Mouse (Mus musculus) kidney, embryonic 14.5 days (tissue): ENCODE results near the gene Rps12. TPM values are rescaled to one million over a fixed set of nuclear protein-coding genes. Genes with fewer than 3 reads are reported as not detected.
"Not testable (repeated sequence)": the region's sequence is repeated elsewhere in the genome, so short reads cannot be mapped to it uniquely, and the experiment has no call there.

Experiments
- ATAC-seq: fragments of 200-750 bp; cut with Nextera tagmentation; 2 replicates; pipeline ENCODE4 v1.8.0; 2017; ENCODE audit warnings: moderate number of reproducible peaks, mild to moderate bottlenecking, moderate TSS enrichment, moderate library complexity; ENCODE audit not compliant: low FRiP score, low TSS enrichment
- H3K27ac ChIP-seq: fragments of 300-500 bp; sonication (generic); 2 replicates; pipeline ENCODE4 v1.5.1; 2014; ENCODE audit warnings: low read depth, mild to moderate bottlenecking, low read length, moderate library complexity, mixed read lengths
- H3K27me3 ChIP-seq: fragments of 300-500 bp; sonication (generic); 2 replicates; pipeline ENCODE4 v1.6.1; 2014; ENCODE audit warnings: mild to moderate bottlenecking, low read length; ENCODE audit not compliant: control insufficient read depth, insufficient read depth
- H3K36me3 ChIP-seq: fragments of 300-500 bp; sonication (generic); 2 replicates; pipeline ENCODE4 v1.6.1; 2014; ENCODE audit warnings: low read length, mixed read lengths; ENCODE audit not compliant: control insufficient read depth, insufficient read depth
- H3K4me1 ChIP-seq: fragments of 300-500 bp; sonication (generic); 2 replicates; pipeline ENCODE4 v1.6.1; 2014; ENCODE audit warnings: low read length, mixed read lengths; ENCODE audit not compliant: control insufficient read depth, insufficient read depth
- H3K4me2 ChIP-seq: fragments of 300-500 bp; sonication (generic); replicated peaks from 2 replicates; pipeline ENCODE4 v1.6.1; 2014; ENCODE audit warnings: low read depth, mild to moderate bottlenecking, low read length
- H3K4me3 ChIP-seq: fragments of 300-500 bp; sonication (generic); 2 replicates; pipeline ENCODE4 v1.5.1; 2014; ENCODE audit warnings: mild to moderate bottlenecking, low read length
- H3K9ac ChIP-seq: fragments of 300-500 bp; sonication (generic); 2 replicates; pipeline ENCODE4 v1.6.1; 2014; ENCODE audit warnings: low read depth, mild to moderate bottlenecking, low read length, moderate library complexity
- H3K9me3 ChIP-seq: fragments of 300-500 bp; sonication (generic); 2 replicates; pipeline ENCODE4 v1.6.1; 2016; ENCODE audit warnings: low read length; ENCODE audit not compliant: control insufficient read depth
- WGBS: fragments of 180-500 bp; shearing (Covaris S2); extraction: QIAGEN DNeasy Blood & Tissue Kit; methylation state at CpG from one replicate; pipeline ENCODE4 v1.1.7; 2014; 5-methylcytosine and 5-hydroxymethylcytosine counted together
- polyA plus RNA-seq: library from polyadenylated mRNA; unstranded; fragments of >200 nt; fragmentation: Nextera tagmentation; extraction: Ambion mirVana; gene quantifications from 2 replicates; pipeline ENCODE4 v1.2.1, GENCODE M21; 2014

Gene Rps12
- polyA plus RNA-seq, 1 experiment from 2014 or later, result 203 TPM

GRCm38 (mm10) chr10:23788056-23788600 lies 1.1 kb upstream of the Rps12 start:
- Histone ChIP-seq H3K4me3 (peak overlapping the region; percentile 87), H3K36me3 (peaks cover 29% of the 10 kb centered on the region), H3K9me3 (no peaks in the 10 kb centered on the region), H3K27ac (peak overlapping the region; percentile 90), H3K27me3 (no peaks in the 10 kb centered on the region), H3K4me1 (peaks cover 21% of the 10 kb centered on the region), H3K9ac (peak overlapping the region; percentile 82), H3K4me2 (peak overlapping the region; percentile 63)
- WGBS, result 7% methylated on average over 8 of the region's 8 CpGs
- no peak for ATAC-seq

- peaks cover 21% of the 10 kb centered on the region for H3K4me1 ChIP-seq
- peak overlapping the region; percentile 67 for H3K27ac ChIP-seq
- not testable (repeated sequence) for H3K27me3 ChIP-seq, H3K9me3 ChIP-seq
- H3K9ac ChIP-seq, result peak overlapping the region; percentile 95
- WGBS, result under 1% methylated on average over 23 of the region's 23 CpGs
- peak; percentile 36 for ATAC-seq
- peak overlapping the region; percentile 87 for H3K4me3 ChIP-seq
- H3K36me3 ChIP-seq, result peaks cover 32% of the 10 kb centered on the region
- peak overlapping the region; percentile 66 for H3K4me2 ChIP-seq
These were observed 440 bp downstream of the Rps12 start for GRCm38 (mm10) chr10:23786631-23787038.

DNA sequence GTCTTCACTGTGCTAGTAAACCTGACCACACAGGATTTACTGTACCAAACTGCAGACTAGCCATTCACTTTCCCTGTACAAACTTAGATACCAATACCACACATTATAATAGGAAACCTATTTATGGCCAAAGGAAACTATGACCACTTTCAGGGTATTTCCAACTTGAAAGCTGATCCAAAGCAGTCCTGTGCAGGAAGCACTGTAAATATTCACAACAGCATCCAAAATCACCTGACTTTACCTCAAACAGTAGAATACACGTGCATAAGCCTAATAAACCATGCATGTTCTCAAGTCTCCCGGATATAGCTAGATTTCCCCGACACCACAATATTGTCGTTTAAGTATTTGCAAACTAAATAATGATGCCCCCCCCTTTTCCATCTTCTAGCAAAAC lies 1.0 kb downstream of the Rps12 start:
- no peaks in the 10 kb centered on the region for H3K9me3 ChIP-seq
- H3K4me1 ChIP-seq, result peaks cover 21% of the 10 kb centered on the region
- H3K36me3 ChIP-seq, result peaks cover 34% of the 10 kb centered on the region
- peak overlapping the region; percentile 95 for H3K9ac ChIP-seq
- no peaks in the 10 kb centered on the region for H3K27me3 ChIP-seq
- peak overlapping the region; percentile 7; the same call in 1 of the 2 replicates for H3K27ac ChIP-seq
- H3K4me3 ChIP-seq, result peak overlapping the region; percentile 87
- ATAC-seq, result no peak
- under 1% methylated on average over 4 of the region's 4 CpGs for WGBS
- peak overlapping the region; percentile 66 for H3K4me2 ChIP-seq

DNA sequence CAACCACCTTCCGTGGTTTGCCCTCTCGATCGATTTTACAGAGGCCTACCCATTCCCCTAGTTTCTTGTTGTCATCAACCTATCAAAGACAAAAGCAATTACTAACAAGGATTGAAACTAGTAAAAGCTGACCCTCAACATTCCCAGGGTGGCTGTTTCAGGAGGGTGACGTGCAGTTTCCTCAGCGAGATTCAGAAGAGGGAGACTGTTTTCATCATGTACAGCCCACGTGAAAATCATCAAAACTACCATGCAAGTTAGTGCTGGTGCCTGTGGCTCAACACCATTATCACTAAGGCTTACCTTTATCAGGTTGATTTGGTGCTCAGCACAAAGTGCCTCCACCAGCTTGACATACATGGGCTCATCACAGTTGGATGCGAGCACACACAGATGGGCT lies 1.5 kb downstream of the Rps12 start:
- not testable (repeated sequence) for H3K27me3 ChIP-seq, H3K9me3 ChIP-seq, ATAC-seq, H3K27ac ChIP-seq
- Histone ChIP-seq H3K4me2 (peak overlapping the region; percentile 66), H3K4me1 (peaks cover 21% of the 10 kb centered on the region), H3K4me3 (peak overlapping the region; percentile 87), H3K36me3 (peaks cover 38% of the 10 kb centered on the region), H3K9ac (peak overlapping the region; percentile 95)
- WGBS, result 41% methylated on average over 7 of the region's 7 CpGs

DNA sequence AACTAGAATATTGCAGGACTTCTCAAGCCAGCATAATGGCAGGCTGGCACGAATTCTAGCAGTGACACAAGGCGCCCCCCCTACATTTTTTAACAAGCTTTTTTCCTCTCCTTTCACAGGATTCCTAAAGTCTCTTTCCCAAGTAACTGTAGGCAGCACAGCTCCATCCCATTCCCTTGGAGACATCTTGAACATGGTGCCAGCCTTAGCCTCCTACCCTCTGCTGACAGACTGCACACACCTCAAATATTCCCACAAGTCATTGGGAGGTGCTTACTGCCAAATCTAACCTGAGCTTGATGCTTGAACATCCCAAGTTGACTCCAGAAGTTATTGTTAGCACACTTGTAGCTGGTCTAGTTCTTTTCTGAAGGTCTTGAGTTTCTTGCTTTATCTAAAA lies 3.0 kb downstream of the Rps12 start:
- Histone ChIP-seq H3K36me3 (peaks cover 39% of the 10 kb centered on the region), H3K9ac (no peak overlapping the region), H3K9me3 (no peaks in the 10 kb centered on the region), H3K4me3 (no peak overlapping the region; the same call in 1 of the 2 replicates), H3K4me2 (no peak overlapping the region), H3K27me3 (no peaks in the 10 kb centered on the region), H3K4me1 (peaks cover 21% of the 10 kb centered on the region), H3K27ac (no peak overlapping the region)
- no peak for ATAC-seq
- 51% methylated on average over 2 of the region's 2 CpGs for WGBS

GRCm38 (mm10) chr10:23783493-23783884 lies 3.6 kb downstream of the Rps12 start:
- 33% methylated on average over 2 of the region's 2 CpGs for WGBS
- H3K36me3 ChIP-seq, result peaks cover 39% of the 10 kb centered on the region
- no peak overlapping the region for H3K27ac ChIP-seq
- H3K9me3 ChIP-seq, result no peaks in the 10 kb centered on the region
- peaks cover 19% of the 10 kb centered on the region for H3K4me1 ChIP-seq
- no peak overlapping the region for H3K4me2 ChIP-seq
- H3K27me3 ChIP-seq, result no peaks in the 10 kb centered on the region
- H3K9ac ChIP-seq, result no peak overlapping the region
- H3K4me3 ChIP-seq, result no peak overlapping the region
- ATAC-seq, result no peak

DNA sequence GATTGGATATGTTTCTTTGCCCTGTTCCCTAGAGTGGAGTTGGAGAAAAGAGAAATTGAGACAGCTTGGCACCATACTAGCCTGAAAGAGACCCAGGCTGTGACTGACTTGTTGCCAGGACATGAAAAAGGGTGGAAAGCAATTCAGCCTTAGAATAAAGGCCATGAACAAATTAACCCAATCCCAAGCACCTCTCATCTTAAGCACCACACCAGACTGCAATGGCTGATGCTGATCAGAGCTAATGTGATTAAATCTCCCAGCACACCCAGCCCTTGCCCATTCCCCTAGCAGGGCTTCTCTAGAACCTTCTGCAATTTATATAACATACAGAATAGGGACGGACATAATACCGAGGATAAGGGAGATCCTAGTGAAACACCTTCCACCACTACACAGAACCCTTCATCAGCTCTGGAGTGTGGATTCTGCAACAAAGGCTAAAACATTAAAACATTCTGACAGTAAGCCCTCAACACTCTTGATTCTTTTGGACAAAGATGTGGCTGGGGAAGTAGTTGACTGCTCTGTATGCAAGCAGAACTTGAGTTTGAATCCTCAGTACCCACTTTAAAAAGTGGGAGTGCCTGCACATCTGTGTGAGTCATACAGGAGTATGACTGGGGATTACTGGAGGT lies 4.1 kb downstream of the Rps12 start:
- no peak overlapping the region for H3K9ac ChIP-seq
- no peak overlapping the region for H3K4me2 ChIP-seq
- no peak overlapping the region for H3K27ac ChIP-seq
- no peak overlapping the region for H3K4me3 ChIP-seq
- peaks cover 39% of the 10 kb centered on the region for H3K36me3 ChIP-seq
- 33% methylated on average over 2 of the region's 2 CpGs for WGBS
- H3K9me3 ChIP-seq, result no peaks in the 10 kb centered on the region
- peaks cover 15% of the 10 kb centered on the region for H3K4me1 ChIP-seq
- H3K27me3 ChIP-seq, result no peaks in the 10 kb centered on the region
- no peak for ATAC-seq

DNA sequence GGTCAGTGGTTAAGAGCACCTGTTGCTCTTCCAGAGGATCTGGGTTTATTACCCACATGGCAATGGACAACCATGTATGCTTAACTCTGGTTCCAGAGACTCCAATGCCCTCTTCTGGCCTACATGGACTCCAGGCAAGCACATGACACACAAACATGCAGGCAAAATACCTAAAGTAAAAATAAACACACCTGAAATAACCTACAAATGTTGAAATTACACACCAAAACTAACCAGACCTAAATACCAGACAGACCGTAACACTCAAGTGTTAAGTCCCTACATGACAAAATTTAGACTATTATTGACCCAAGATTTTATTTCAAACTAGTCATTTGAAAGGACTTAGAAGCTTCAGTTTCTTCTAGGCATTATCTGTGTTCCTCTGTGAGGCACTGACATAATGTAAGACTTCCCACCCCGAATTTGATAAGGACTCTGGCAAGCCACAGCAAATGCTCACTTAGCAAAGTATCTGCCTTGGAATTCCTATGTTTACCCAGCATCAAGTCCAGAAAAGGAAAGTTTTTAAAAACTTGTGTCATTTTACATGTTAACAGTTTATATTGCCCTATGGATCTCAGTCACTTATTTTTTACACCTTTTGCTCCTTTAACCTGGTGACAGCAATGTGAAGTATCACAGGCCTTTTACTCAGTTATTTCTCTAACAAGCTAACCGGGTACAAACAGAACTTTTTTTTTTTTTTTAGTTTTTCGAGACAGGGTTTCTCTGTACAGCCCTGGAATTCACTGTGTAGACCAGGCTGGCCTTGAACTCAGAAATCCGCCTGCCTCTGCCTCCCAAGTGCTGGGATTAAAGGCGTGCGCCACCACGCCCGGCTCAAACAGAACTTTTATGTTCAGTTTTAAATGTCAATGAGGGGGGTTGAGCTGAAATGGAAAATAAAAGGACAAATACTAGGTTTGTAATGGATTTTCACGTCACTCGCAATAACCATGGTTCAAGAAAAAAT lies 5.0 kb downstream of the Rps12 start:
- Histone ChIP-seq H3K9ac (no peak overlapping the region), H3K4me1 (peaks cover 15% of the 10 kb centered on the region), H3K27ac (no peak overlapping the region), H3K4me2 (no peak overlapping the region), H3K36me3 (peaks cover 39% of the 10 kb centered on the region), H3K4me3 (no peak overlapping the region), H3K27me3 (no peaks in the 10 kb centered on the region), H3K9me3 (no peaks in the 10 kb centered on the region)
- 86% methylated on average over 11 of the region's 11 CpGs for WGBS
- ATAC-seq, result no peak
